Mouse (Mus musculus) induced T-regulatory cell, adult 2 months (primary cell): ENCODE results near the gene Ust.

Experiments
- DNase-seq: peaks from one replicate; pipeline ENCODE4 v3.0.0-alpha.2; 2012; ENCODE audit warnings: low read depth

Gene Ust

GRCm38 (mm10) chr10:8216946-8217345 is 301.7 kb downstream of the Ust start:
- DNase-seq: no peak

DNA sequence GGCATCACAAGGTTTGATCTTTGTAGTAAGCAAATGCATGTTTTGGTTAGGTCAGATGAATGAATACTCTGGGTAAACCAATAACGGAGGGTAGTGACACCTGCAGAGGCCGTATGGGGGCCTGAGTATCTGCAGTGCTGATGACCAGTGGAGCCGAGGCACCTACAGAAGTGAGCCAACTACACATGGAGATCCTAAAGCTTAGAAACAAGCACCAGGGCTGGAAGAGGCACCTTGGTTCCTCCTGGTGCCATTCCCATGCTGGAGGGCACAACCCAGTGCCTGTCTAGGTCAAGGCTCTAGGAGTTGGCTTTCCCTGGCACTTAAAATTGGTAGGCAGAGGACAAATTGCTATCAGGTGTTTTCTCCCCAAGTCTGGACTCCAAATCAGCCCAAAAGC is 303.4 kb downstream of the Ust start:
- no peak for DNase-seq

DNA sequence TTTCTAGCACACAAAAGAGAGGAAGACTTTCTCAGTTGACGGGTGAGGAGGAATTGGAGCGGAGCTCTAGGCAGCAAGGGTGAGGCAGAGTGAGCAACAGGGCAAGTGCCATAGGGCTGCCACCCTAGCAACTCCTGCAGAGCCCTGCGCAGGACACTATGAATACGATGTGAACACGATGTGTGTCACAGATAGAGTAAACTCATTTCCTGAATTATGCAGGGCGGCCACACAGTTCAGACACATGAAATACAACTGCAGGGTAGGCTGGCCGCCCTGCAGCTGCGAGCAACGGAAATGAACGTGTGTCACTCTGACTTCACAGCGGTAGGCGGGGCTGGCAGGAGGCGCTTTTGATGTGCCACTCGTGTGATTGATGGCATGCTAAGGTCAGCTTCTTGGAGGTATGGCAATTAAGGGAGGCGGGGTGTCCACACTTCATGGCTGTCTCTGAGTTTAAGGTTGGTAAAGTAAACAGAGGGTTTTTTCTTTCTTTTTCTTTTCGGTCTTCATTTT is 304.7 kb downstream of the Ust start:
- DNase-seq: peak; percentile 94

GRCm38 (mm10) chr10:8213266-8213905 is 305.2 kb downstream of the Ust start:
- no peak for DNase-seq

- DNase-seq: peak; percentile 14
Observed at GRCm38 (mm10) chr10:8212611-8213226, 305.9 kb downstream of the Ust start.

GRCm38 (mm10) chr10:8211694-8212093 is 306.9 kb downstream of the Ust start:
- DNase-seq: no peak

DNA sequence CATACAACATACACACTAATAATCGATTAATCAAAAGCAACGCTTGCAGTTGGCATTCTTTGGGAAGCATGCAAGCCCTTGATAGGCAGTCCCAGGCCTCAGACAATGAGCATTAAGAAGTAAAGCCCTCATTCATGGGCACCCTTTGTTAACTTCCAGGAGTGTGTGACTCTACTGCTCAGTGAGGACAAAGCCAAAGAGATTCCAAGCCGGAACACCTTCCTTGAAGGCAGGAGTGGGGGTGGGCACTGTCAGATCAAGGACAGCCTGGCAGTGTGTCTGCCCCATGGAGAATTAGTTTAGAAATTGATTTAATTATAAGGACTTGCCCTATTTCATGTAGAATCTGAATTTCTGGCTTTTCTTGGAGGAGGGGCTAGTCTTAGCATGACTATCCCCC is 308.3 kb downstream of the Ust start:
- DNase-seq: no peak

DNA sequence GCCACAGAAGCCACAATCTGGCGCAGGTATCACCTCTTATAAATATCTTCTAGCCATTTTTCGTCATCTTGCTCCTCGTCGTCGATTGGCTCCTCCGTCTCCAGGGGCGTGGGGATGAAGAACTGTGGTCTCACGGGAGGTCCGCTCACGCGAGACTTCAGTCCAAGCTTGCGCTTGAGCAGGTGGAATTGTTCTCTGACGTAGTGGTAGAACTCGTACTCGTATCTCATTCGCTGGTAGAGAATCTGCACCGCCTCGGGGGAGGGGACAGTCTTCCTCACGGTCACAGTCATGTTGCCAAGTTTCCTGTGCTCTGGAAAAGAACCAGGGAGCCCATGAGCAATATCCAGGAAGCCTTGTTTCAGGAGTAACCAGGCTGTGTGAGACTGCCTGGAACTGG is 311.3 kb downstream of the Ust start:
- DNase-seq: no peak

GRCm38 (mm10) chr10:8203681-8204080 is 314.9 kb downstream of the Ust start:
- no peak for DNase-seq

DNA sequence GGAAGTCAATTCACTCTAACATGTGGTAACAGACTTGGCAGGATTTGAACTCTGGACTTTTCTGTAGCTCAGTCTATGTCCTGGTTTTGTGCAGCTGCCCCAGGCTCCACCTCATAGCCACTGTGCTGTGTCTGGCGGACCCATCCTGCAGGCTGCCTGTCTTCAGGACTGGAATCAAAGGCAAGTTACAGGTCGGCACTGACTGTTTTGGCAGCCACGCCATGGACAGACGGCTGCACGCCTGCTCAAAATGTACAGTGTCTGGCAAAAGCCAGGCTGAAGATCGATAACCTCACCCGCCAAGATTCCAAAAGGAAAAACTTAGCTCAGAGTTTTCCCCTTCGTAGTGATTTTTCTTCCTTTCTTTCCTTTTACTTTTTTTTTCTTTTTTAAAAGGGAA is 318.8 kb downstream of the Ust start:
- DNase-seq: no peak

- no peak for DNase-seq
Observed at GRCm38 (mm10) chr10:8199026-8199756, 319.4 kb downstream of the Ust start.

GRCm38 (mm10) chr10:8197661-8198060 is 321.0 kb downstream of the Ust start:
- peak; percentile 61 for DNase-seq

- DNase-seq: peak; percentile 71
Observed at GRCm38 (mm10) chr10:8196300-8196699, 322.3 kb downstream of the Ust start.

- peak; percentile 32 for DNase-seq
Observed at GRCm38 (mm10) chr10:8195730-8196129, 322.9 kb downstream of the Ust start.

- DNase-seq: no peak
Observed at GRCm38 (mm10) chr10:8189331-8189981, 329.2 kb downstream of the Ust start.

- DNase-seq: no peak
Observed at GRCm38 (mm10) chr10:8185586-8185985, 333.0 kb downstream of the Ust start.

- peak; percentile 50 for DNase-seq
Observed at GRCm38 (mm10) chr10:8184711-8185110, 333.9 kb downstream of the Ust start.

- no peak for DNase-seq
Observed at GRCm38 (mm10) chr10:8183171-8183570, 335.5 kb downstream of the Ust start.

DNA sequence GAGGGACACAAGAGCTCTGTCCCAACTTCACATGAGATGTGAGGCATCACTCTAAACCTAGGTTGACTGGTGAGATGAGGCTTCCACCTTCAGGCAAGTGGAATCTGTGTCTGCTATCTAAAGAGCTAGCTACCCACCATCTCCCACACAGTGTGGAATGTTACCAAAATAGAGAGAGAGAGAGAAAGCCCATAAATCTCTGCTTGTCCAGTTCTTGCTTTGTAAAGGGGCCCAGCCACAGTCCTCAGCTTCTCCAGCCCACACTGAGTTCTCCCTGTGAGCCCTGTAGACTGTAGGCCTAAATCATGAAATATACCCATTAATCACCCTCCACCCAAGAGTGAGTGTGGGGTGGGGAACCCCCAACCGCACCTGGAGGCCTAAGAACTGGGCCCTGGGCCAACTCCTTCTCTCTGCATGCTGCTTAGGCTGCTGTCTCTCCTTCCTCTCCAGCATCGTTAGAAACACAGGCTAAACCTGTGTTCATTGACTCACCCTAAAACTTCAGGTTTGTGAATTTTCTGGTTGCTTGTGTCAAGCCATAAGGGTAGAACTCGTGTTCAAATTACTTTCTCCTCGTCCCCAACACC is 336.9 kb downstream of the Ust start:
- DNase-seq: peak; percentile 32

DNA sequence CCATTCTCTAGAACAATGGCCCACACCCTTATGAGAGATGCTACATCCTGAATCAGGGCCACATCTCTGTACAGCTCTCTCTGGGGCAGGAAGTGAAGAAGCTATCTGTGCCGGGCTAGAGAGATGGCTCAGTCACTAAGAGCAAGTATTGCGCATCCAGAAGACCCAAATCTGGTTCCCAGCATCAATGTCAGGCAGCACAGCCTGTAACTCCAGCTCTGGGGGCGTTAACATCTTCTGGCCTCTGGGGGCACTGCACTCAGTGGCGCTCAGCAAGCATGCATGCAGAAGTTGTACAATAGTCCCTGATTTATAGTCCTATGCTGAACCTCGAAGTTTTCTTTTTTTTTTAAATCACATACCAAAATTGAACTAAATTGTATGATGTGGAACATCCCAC is 341.0 kb downstream of the Ust start:
- peak; percentile 22 for DNase-seq

DNA sequence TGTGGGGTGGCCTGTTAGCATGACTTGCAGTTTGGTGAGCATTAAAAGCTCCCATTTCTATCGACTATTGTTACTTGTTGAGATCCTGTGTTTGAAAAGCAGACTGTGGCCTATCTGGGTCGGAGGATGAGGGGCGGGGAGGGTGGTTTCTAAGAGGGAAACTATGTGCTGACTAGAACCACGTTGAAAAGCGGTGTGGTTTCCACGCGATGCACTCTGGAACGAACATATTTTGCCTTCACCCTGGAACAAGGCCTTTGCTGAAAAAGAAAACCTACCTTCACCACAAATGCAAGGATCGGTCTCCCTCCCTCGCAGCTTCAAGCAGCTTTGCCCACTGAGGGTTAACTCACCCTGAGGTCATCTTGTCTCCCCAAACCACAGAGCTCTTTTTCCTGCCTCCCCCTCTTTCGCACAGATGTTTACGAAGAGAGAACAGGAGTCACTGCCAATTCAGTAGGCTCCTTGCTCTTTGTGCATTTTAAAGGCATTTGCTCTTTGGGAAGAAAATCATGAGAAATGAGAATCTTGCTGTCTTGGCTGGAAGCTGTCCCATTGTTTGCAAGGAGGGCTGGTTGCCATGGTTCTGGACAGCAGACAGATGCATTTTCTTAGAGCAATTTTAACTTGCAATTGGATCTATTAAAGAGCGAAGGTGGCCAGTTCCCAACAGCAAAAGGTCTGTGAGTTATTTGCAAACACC is 342.1 kb downstream of the Ust start:
- peak; percentile 23 for DNase-seq

DNA sequence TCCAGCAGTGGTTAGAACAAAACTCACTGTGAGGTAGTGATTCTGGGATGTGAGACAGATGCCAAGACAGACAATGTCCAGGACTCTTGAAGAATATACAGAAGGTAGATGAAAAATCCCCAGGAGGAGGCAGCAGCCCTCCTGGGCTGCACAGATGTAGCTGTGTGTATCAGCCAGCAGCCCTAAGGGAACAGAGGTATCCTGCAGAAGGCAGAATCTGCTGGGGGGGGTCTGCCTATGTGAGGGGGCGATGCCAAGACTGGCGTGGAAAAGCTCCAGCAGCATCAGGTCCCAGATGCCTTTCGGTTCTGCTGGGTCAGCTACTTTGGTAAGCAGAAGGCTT is 342.6 kb downstream of the Ust start:
- no peak for DNase-seq
